Mouse (Mus musculus) ES-Bruce4 (cell line): Measurements from ENCODE around the gene Kat6b.

Source experiments
- CTCF ChIP-seq: IDR thresholded peaks from one replicate; pipeline ENCODE4 v1.8.1; 2011; ENCODE audit warnings: low read depth, low read length
- POLR2A ChIP-seq: IDR thresholded peaks from one replicate; pipeline ENCODE4 v1.8.1; 2011; ENCODE audit warnings: low read length; ENCODE audit not compliant: insufficient read depth

DNA sequence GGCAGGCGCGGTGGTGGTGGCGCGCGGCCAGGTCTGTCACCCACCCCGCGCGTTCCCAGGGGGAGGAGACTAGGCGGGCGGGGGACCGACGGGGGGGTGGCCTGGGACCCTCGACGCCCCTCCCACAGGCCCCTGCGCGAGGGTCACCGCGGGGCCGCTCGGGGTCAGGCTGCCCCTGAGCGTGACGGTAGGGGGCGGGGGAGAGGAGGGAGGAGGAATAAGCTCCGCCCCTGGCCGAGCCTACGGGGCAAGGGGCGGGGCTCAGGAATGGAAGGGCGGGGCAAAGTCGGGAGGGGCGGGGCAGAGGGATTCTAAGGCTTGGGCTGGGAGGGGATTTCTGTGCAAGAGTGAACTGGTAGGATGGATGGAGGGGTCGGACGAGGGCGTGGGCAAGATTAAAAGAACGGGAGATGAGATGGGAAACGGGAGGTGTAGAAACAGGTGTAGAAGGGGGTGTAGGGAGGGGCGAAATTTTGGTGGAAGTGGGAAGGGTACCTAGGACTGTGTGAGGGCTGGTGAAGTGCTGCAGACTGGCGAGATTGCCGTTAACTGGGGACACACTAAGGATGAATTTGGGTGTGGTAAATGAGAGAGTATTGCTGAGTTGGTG lies 19.9 kb downstream of the Kat6b start:
- TF ChIP-seq POLR2A: no peak
- no peak for TF ChIP-seq CTCF
